Mouse (Mus musculus) liver, embryonic 14.5 days (tissue): ENCODE data around the gene Mark4. TPM values are rescaled to one million over a fixed set of nuclear protein-coding genes. Genes with fewer than 3 reads are reported as not detected.
A peak's percentile ranks its signal among the peaks of the same experiment; 100 is the strongest.

Experiments
- ATAC-seq: fragments of 200-750 bp; cut with Nextera tagmentation; 2 replicates; pipeline ENCODE4 v1.8.0; 2017; ENCODE audit warnings: moderate number of reproducible peaks, mild to moderate bottlenecking, moderate library complexity; ENCODE audit not compliant: insufficient read depth
- DNase-seq, 3 experiments: peaks; one replicate each; pipeline ENCODE4 v3.0.0-alpha.2; 2012 to 2013; ENCODE audit warnings: low read depth in 3 of 3, low spot score in 3 of 3
- H3K27ac ChIP-seq: fragments of 300-500 bp; sonication (generic); 2 replicates; pipeline ENCODE4 v1.5.1; 2014; ENCODE audit warnings: moderate library complexity, mild to moderate bottlenecking, control low read depth, inconsistent platforms
- H3K27me3 ChIP-seq: fragments of 300-500 bp; sonication (generic); 2 replicates; pipeline ENCODE4 v1.6.1; 2014; ENCODE audit warnings: mild to moderate bottlenecking, low read length, moderate library complexity; ENCODE audit not compliant: control insufficient read depth, insufficient read depth
- H3K36me3 ChIP-seq: fragments of 300-500 bp; sonication (generic); replicated peaks from 2 replicates; pipeline ENCODE4 v1.6.1; 2014; ENCODE audit warnings: low read depth; ENCODE audit not compliant: control insufficient read depth, insufficient read depth
- H3K4me1 ChIP-seq, 2 experiments: fragments of 200-500 bp in 1 of 2; fragments of 300-500 bp in 1 of 2; sonication (generic) in 1 of 2; replicated peaks; 2 replicates each; pipeline ENCODE4 v1.6.1; 2012 to 2014; ENCODE audit warnings: antibody characterized with exemption in 1 of 2, inconsistent platforms in 1 of 2, low read length in 1 of 2; ENCODE audit not compliant: control insufficient read depth in 2 of 2, insufficient read depth in 2 of 2
- H3K4me2 ChIP-seq: fragments of 300-500 bp; sonication (generic); 2 replicates; pipeline ENCODE4 v1.6.1; 2014; ENCODE audit warnings: low read depth, mild to moderate bottlenecking, control low read depth, moderate library complexity
- H3K4me3 ChIP-seq, 2 experiments: fragments of 200-500 bp in 1 of 2; fragments of 300-500 bp in 1 of 2; sonication (generic) in 1 of 2; 2 replicates each; pipeline ENCODE4 v1.5.1; 2012 to 2014; ENCODE audit warnings: low read depth in 2 of 2, low read length in 2 of 2, mild to moderate bottlenecking in 2 of 2, control low read depth in 1 of 2, inconsistent platforms in 1 of 2, moderate library complexity in 1 of 2; ENCODE audit not compliant: insufficient read depth in 1 of 2
- H3K9ac ChIP-seq: fragments of 300-500 bp; sonication (generic); replicated peaks from 2 replicates; pipeline ENCODE4 v1.6.1; 2014; ENCODE audit warnings: mild to moderate bottlenecking, control low read depth, moderate library complexity
- H3K9me3 ChIP-seq: fragments of 300-500 bp; sonication (generic); 2 replicates; pipeline ENCODE4 v1.6.1; 2016; ENCODE audit warnings: low read length, mixed read lengths; ENCODE audit not compliant: control insufficient read depth
- CTCF ChIP-seq: IDR thresholded peaks from 2 replicates; pipeline ENCODE4 v1.5.1; 2016; ENCODE audit warnings: antibody characterized with exemption, low read depth, control low read depth
- EP300 ChIP-seq: IDR thresholded peaks from 2 replicates; pipeline ENCODE4 v1.6.1; 2016; ENCODE audit warnings: antibody characterized with exemption, low read depth
- WGBS: fragments of 180-500 bp; shearing (Covaris S2); extraction: QIAGEN DNeasy Blood & Tissue Kit; methylation state at CpG from one replicate; pipeline ENCODE4 v1.1.7; 2014; ENCODE audit not compliant: insufficient replicate concordance; 5-methylcytosine and 5-hydroxymethylcytosine counted together
- microRNA counts: library from miRNA; unstranded; fragments of <30 nt; microRNA quantifications from one replicate; lab custom pipeline; 2016
- microRNA-seq: library from miRNA; unstranded; fragments of <30 nt; microRNA quantifications from one replicate; pipeline ENCODE4, GENCODE M21; 2016
- polyA plus RNA-seq, 2 experiments: library from polyadenylated mRNA; depleted of rRNA in 1 of 2; stranded (reverse) in 1 of 2; unstranded in 1 of 2; fragments of >200 nt; fragmentation: Nextera tagmentation in 1 of 2; extraction: Ambion mirVana in 1 of 2; gene quantifications; 2 replicates each; pipeline versions ENCODE4 v1.2.1 to v1.2.3; 2012 to 2014

The Mark4 gene
- polyA plus RNA-seq, 2 experiments, result 0.80 to 2.5 TPM

- ATAC-seq, result no peak
- no peak for DNase-seq
- Histone ChIP-seq H3K36me3 (no peaks in the 10 kb centered on the region), H3K27me3 (no peaks in the 10 kb centered on the region), H3K4me1 (no peaks in the 10 kb centered on the region), H3K9ac (no peak overlapping the region), H3K4me3 (no peak overlapping the region), H3K9me3 (no peaks in the 10 kb centered on the region), H3K4me2 (no peak overlapping the region), H3K27ac (no peak overlapping the region)
- TF ChIP-seq CTCF (no peak), EP300 (no peak)
- WGBS, result 54% methylated on average over 8 of the region's 8 CpGs
These were observed 80.6 kb downstream of the Mark4 start for GRCm38 (mm10) chr7:19378049-19378448.

DNA sequence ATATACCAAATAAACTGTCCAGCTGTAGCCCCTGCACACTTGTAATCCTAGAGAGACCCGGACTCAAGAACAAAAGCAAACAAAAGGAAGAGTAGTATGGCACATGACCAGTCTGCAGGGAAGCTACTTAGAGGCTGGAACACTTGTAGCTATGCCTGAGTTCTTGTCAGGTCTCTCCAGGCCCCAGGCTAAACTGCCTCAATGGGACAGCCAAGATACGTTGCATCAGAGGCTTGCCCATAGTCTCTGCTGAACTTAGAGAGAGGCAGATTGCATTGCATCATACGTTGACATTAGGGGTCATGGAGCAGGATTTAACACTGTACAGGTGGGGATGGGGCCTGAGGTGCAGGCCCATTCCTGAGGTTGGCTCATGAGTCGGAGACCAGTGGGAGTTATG lies 82.6 kb downstream of the Mark4 start:
- Histone ChIP-seq H3K4me2 (no peak overlapping the region), H3K4me3 (no peak overlapping the region), H3K36me3 (no peaks in the 10 kb centered on the region), H3K27me3 (no peaks in the 10 kb centered on the region), H3K27ac (no peak overlapping the region), H3K9ac (no peak overlapping the region), H3K9me3 (no peaks in the 10 kb centered on the region), H3K4me1 (no peaks in the 10 kb centered on the region)
- WGBS, result 75% methylated on average over 4 of the region's 4 CpGs
- TF ChIP-seq CTCF, result no peak
- no peak for TF ChIP-seq EP300
- ATAC-seq (0 out of 2 replicates have a peak, but pooled peaks have one; percentile 33), DNase-seq (no peak)

- no peak overlapping the region for H3K4me3 ChIP-seq
- H3K27ac ChIP-seq, result no peak overlapping the region
- no peak for ATAC-seq
- no peaks in the 10 kb centered on the region for H3K36me3 ChIP-seq
- no peak overlapping the region for H3K9ac ChIP-seq
- no peak for DNase-seq
- no peaks in the 10 kb centered on the region for H3K27me3 ChIP-seq
- H3K4me1 ChIP-seq, result no peaks in the 10 kb centered on the region
- no peak for TF ChIP-seq EP300
- TF ChIP-seq CTCF, result no peak
- WGBS, result 71% methylated on average over 18 of the region's 18 CpGs
- H3K9me3 ChIP-seq, result no peaks in the 10 kb centered on the region
- H3K4me2 ChIP-seq, result no peak overlapping the region
These were observed 83.3 kb downstream of the Mark4 start for GRCm38 (mm10) chr7:19375368-19375767.

MicroRNA genes within 50 kb of the gene (microRNA counts, 519-probe panel; counts per million panel counts)
- 69.9 counts per million for microRNA mmu-miR-343 (lab: Ali Mortazavi, UCI)

Small RNAs within 50 kb of the gene (microRNA-seq; reads per million reads assigned to microRNA genes)
- gene Mir343, result not detected

Other genes with a start within 250 kb of the Mark4 start
- 0.35 and 0.53 TPM in 2 replicates for gene Gpr4, start 246.3 kb downstream of the Mark4 start, polyA plus RNA-seq (2012; rRNA removed)
- gene Gpr4, start 246.3 kb downstream of the Mark4 start, polyA plus RNA-seq (2014; fragmentation: Nextera tagmentation; extraction: Ambion mirVana), result 0.10 and 0.23 TPM in 2 replicates
- gene Opa3, start 230.5 kb downstream of the Mark4 start, polyA plus RNA-seq (2012; rRNA removed), result 8.3 and 9.1 TPM in 2 replicates
- 12.8 and 14.6 TPM in 2 replicates for gene Opa3, start 230.5 kb downstream of the Mark4 start, polyA plus RNA-seq (2014; fragmentation: Nextera tagmentation; extraction: Ambion mirVana)
- 35.3 and 39.9 TPM in 2 replicates for gene Vasp, start 187.0 kb downstream of the Mark4 start, polyA plus RNA-seq (2012; rRNA removed)
- gene Vasp, start 187.0 kb downstream of the Mark4 start, polyA plus RNA-seq (2014; fragmentation: Nextera tagmentation; extraction: Ambion mirVana), result 25.5 and 31.0 TPM in 2 replicates
- gene Ppm1n, start 178.8 kb downstream of the Mark4 start, polyA plus RNA-seq (2012; rRNA removed), result 0.04 TPM in 1 of 2 replicates, not detected in the other
- gene Ppm1n, start 178.8 kb downstream of the Mark4 start, polyA plus RNA-seq (2014; fragmentation: Nextera tagmentation; extraction: Ambion mirVana), result not detected in 2 replicates
- 2.9 and 4.1 TPM in 2 replicates for gene Rtn2, start 176.2 kb downstream of the Mark4 start, polyA plus RNA-seq (2012; rRNA removed)
- 2.6 and 3.0 TPM in 2 replicates for gene Rtn2, start 176.2 kb downstream of the Mark4 start, polyA plus RNA-seq (2014; fragmentation: Nextera tagmentation; extraction: Ambion mirVana)
- 0.03 and 0.04 TPM in 2 replicates for gene Fosb, start 148.8 kb downstream of the Mark4 start, polyA plus RNA-seq (2012; rRNA removed)
- not detected in 2 replicates for gene Fosb, start 148.8 kb downstream of the Mark4 start, polyA plus RNA-seq (2014; fragmentation: Nextera tagmentation; extraction: Ambion mirVana)
- 8.5 and 9.8 TPM in 2 replicates for gene Ercc1, start 114.0 kb downstream of the Mark4 start, polyA plus RNA-seq (2012; rRNA removed)
- 15.7 and 19.2 TPM in 2 replicates for gene Ercc1, start 114.0 kb downstream of the Mark4 start, polyA plus RNA-seq (2014; fragmentation: Nextera tagmentation; extraction: Ambion mirVana)
- gene Cd3eap, start 99.3 kb downstream of the Mark4 start, polyA plus RNA-seq (2012; rRNA removed), result 4.5 and 6.7 TPM in 2 replicates
- gene Cd3eap, start 99.3 kb downstream of the Mark4 start, polyA plus RNA-seq (2014; fragmentation: Nextera tagmentation; extraction: Ambion mirVana), result 7.2 and 7.8 TPM in 2 replicates
- 2.3 TPM in 2 replicates for gene Ppp1r13l, start 99.1 kb downstream of the Mark4 start, polyA plus RNA-seq (2012; rRNA removed)
- gene Ppp1r13l, start 99.1 kb downstream of the Mark4 start, polyA plus RNA-seq (2014; fragmentation: Nextera tagmentation; extraction: Ambion mirVana), result 0.65 and 1.0 TPM in 2 replicates
- gene Ercc2, start 76.8 kb downstream of the Mark4 start, polyA plus RNA-seq (2012; rRNA removed), result 11.7 and 12.3 TPM in 2 replicates
- 4.6 and 5.5 TPM in 2 replicates for gene Ercc2, start 76.8 kb downstream of the Mark4 start, polyA plus RNA-seq (2014; fragmentation: Nextera tagmentation; extraction: Ambion mirVana)
- gene Klc3, start 54.7 kb downstream of the Mark4 start, polyA plus RNA-seq (2012; rRNA removed), result 0.18 and 0.21 TPM in 2 replicates
- 0.13 and 0.58 TPM in 2 replicates for gene Klc3, start 54.7 kb downstream of the Mark4 start, polyA plus RNA-seq (2014; fragmentation: Nextera tagmentation; extraction: Ambion mirVana)
- gene Ckm, start 54.0 kb downstream of the Mark4 start, polyA plus RNA-seq (2012; rRNA removed), result 0.12 and 0.14 TPM in 2 replicates
- gene Ckm, start 54.0 kb downstream of the Mark4 start, polyA plus RNA-seq (2014; fragmentation: Nextera tagmentation; extraction: Ambion mirVana), result 0.11 and 0.19 TPM in 2 replicates
- 1.7 and 1.9 TPM in 2 replicates for gene Exoc3l2, start 4.5 kb upstream of the Mark4 start, polyA plus RNA-seq (2012; rRNA removed)
- gene Exoc3l2, start 4.5 kb upstream of the Mark4 start, polyA plus RNA-seq (2014; fragmentation: Nextera tagmentation; extraction: Ambion mirVana), result 0.48 and 0.78 TPM in 2 replicates
- 2.0 and 2.7 TPM in 2 replicates for gene Bloc1s3, start 49.5 kb upstream of the Mark4 start, polyA plus RNA-seq (2012; rRNA removed)
- gene Bloc1s3, start 49.5 kb upstream of the Mark4 start, polyA plus RNA-seq (2014; fragmentation: Nextera tagmentation; extraction: Ambion mirVana), result 0.39 and 0.56 TPM in 2 replicates
- 24.1 and 28.1 TPM in 2 replicates for gene Trappc6a, start 49.6 kb upstream of the Mark4 start, polyA plus RNA-seq (2012; rRNA removed)
- 40.0 and 40.2 TPM in 2 replicates for gene Trappc6a, start 49.6 kb upstream of the Mark4 start, polyA plus RNA-seq (2014; fragmentation: Nextera tagmentation; extraction: Ambion mirVana)
- gene Nkpd1, start 59.0 kb upstream of the Mark4 start, polyA plus RNA-seq (2012; rRNA removed), result 0.01 and 0.04 TPM in 2 replicates
- gene Nkpd1, start 59.0 kb upstream of the Mark4 start, polyA plus RNA-seq (2014; fragmentation: Nextera tagmentation; extraction: Ambion mirVana), result not detected in 2 replicates
- gene Ppp1r37, start 104.3 kb upstream of the Mark4 start, polyA plus RNA-seq (2012; rRNA removed), result 21.8 and 27.0 TPM in 2 replicates
- gene Ppp1r37, start 104.3 kb upstream of the Mark4 start, polyA plus RNA-seq (2014; fragmentation: Nextera tagmentation; extraction: Ambion mirVana), result 1.5 and 2.0 TPM in 2 replicates
- gene Zfp296, start 118.5 kb upstream of the Mark4 start, polyA plus RNA-seq (2012; rRNA removed), result 0.66 and 0.96 TPM in 2 replicates
- 0.38 and 0.41 TPM in 2 replicates for gene Zfp296, start 118.5 kb upstream of the Mark4 start, polyA plus RNA-seq (2014; fragmentation: Nextera tagmentation; extraction: Ambion mirVana)
- gene Gemin7, start 118.8 kb upstream of the Mark4 start, polyA plus RNA-seq (2012; rRNA removed), result 34.8 and 39.6 TPM in 2 replicates
- 83.1 and 91.6 TPM in 2 replicates for gene Gemin7, start 118.8 kb upstream of the Mark4 start, polyA plus RNA-seq (2014; fragmentation: Nextera tagmentation; extraction: Ambion mirVana)
- gene Clasrp, start 145.7 kb upstream of the Mark4 start, polyA plus RNA-seq (2012; rRNA removed), result 21.3 and 23.3 TPM in 2 replicates
- gene Clasrp, start 145.7 kb upstream of the Mark4 start, polyA plus RNA-seq (2014; fragmentation: Nextera tagmentation; extraction: Ambion mirVana), result 7.5 and 8.6 TPM in 2 replicates
- 1.0 and 1.1 TPM in 2 replicates for gene Relb, start 170.6 kb upstream of the Mark4 start, polyA plus RNA-seq (2012; rRNA removed)
- 0.89 and 1.2 TPM in 2 replicates for gene Relb, start 170.6 kb upstream of the Mark4 start, polyA plus RNA-seq (2014; fragmentation: Nextera tagmentation; extraction: Ambion mirVana)
- 20.6 and 20.9 TPM in 2 replicates for gene Clptm1, start 206.2 kb upstream of the Mark4 start, polyA plus RNA-seq (2012; rRNA removed)
- gene Clptm1, start 206.2 kb upstream of the Mark4 start, polyA plus RNA-seq (2014; fragmentation: Nextera tagmentation; extraction: Ambion mirVana), result 44.4 and 50.4 TPM in 2 replicates
- gene Apoc2, start 219.1 kb upstream of the Mark4 start, polyA plus RNA-seq (2012; rRNA removed), result 494 and 507 TPM in 2 replicates
- 990 and 1,023 TPM in 2 replicates for gene Apoc2, start 219.1 kb upstream of the Mark4 start, polyA plus RNA-seq (2014; fragmentation: Nextera tagmentation; extraction: Ambion mirVana)
- 3.3 and 5.1 TPM in 2 replicates for gene Gm44805, start 222.6 kb upstream of the Mark4 start, polyA plus RNA-seq (2012; rRNA removed)
- 29.0 and 48.5 TPM in 2 replicates for gene Gm44805, start 222.6 kb upstream of the Mark4 start, polyA plus RNA-seq (2014; fragmentation: Nextera tagmentation; extraction: Ambion mirVana)
- gene Apoc4, start 222.7 kb upstream of the Mark4 start, polyA plus RNA-seq (2012; rRNA removed), result 90.9 and 154 TPM in 2 replicates
- 181 and 200 TPM in 2 replicates for gene Apoc4, start 222.7 kb upstream of the Mark4 start, polyA plus RNA-seq (2014; fragmentation: Nextera tagmentation; extraction: Ambion mirVana)
- 203 and 204 TPM in 2 replicates for gene Apoc1, start 233.8 kb upstream of the Mark4 start, polyA plus RNA-seq (2012; rRNA removed)
- gene Apoc1, start 233.8 kb upstream of the Mark4 start, polyA plus RNA-seq (2014; fragmentation: Nextera tagmentation; extraction: Ambion mirVana), result 390 TPM in 2 replicates
- gene Apoe, start 240.4 kb upstream of the Mark4 start, polyA plus RNA-seq (2012; rRNA removed), result 1,802 and 2,400 TPM in 2 replicates
- gene Apoe, start 240.4 kb upstream of the Mark4 start, polyA plus RNA-seq (2014; fragmentation: Nextera tagmentation; extraction: Ambion mirVana), result 1,630 and 1,854 TPM in 2 replicates